Mouse (Mus musculus) brown adipose tissue, adult 24 weeks (tissue): ENCODE measurements at regions not wholly inside any gene's neighbourhood (a gene's known extent, or its start where the extent isn't known, plus 50 kb on each side); places are given as distances from the start of the nearest gene placed in this dataset.
"Not testable (repeated sequence)": the region's sequence is repeated elsewhere in the genome, so short reads cannot be mapped to it uniquely, and the experiment has no call there.

Experiments
- H3K27ac ChIP-seq: fragments of 200-500 bp; replicated peaks from 2 replicates; pipeline ENCODE4 v1.5.1; 2012; ENCODE audit warnings: low read depth, mild to moderate bottlenecking, low read length
- H3K4me1 ChIP-seq: fragments of 200-500 bp; 2 replicates; pipeline ENCODE4 v1.6.1; 2012; ENCODE audit warnings: low read length, mixed read lengths; ENCODE audit not compliant: control insufficient read depth, insufficient read depth, insufficient read length
- H3K4me3 ChIP-seq: fragments of 200-500 bp; 2 replicates; pipeline ENCODE4 v1.5.1; 2012; ENCODE audit warnings: low read depth, mild to moderate bottlenecking, low read length, moderate library complexity; ENCODE audit not compliant: insufficient read depth

DNA sequence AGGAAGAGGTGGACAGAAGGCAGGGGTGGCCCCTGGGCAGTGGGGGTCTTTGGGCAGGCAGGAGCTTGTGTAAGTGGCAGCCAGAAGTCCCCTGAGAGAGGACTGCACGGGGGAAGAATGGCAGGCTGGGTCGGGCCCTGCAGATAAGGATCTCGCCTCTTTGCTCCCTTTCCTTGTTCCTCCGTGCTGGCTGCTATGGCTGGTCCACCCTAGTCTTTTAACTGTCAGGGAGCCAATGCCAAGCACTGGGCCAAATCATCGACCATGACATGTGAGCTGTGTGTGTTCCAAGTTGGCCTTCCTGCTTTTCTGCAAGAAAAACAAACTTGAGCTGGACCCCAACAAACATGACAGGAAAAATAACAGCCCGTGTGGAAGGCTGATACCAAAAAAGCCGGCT is 153.8 kb upstream of the Gm37988 start:
- peaks cover 15% of the 10 kb centered on the region; the same call in 1 of the 2 replicates for H3K4me1 ChIP-seq
- no peak overlapping the region for H3K4me3 ChIP-seq
- peak overlapping the region; percentile 61 for H3K27ac ChIP-seq

GRCm38 (mm10) chr1:4655252-4655651 is 152.4 kb upstream of the Gm37988 start:
- H3K27ac ChIP-seq, result no peak overlapping the region

GRCm38 (mm10) chr1:4656883-4657282 is 150.8 kb upstream of the Gm37988 start:
- H3K4me1 ChIP-seq, result peaks cover 18% of the 10 kb centered on the region; the same call in 1 of the 2 replicates
- H3K27ac ChIP-seq, result 0 out of 2 replicates have a peak overlapping the region, but pooled peaks have one; percentile 8
- no peak overlapping the region for H3K4me3 ChIP-seq

More at GRCm38 (mm10) chr1:4655252-4655651, 152.4 kb upstream of the Gm37988 start:
- H3K4me3 ChIP-seq, result no peak overlapping the region
- H3K4me1 ChIP-seq, result peaks cover 15% of the 10 kb centered on the region; the same call in 1 of the 2 replicates

- not testable (repeated sequence) for H3K4me3 ChIP-seq, H3K4me1 ChIP-seq, H3K27ac ChIP-seq
Measured at GRCm38 (mm10) chr1:4660081-4660480, 147.6 kb upstream of the Gm37988 start.

GRCm38 (mm10) chr1:4660616-4661015 is 147.1 kb upstream of the Gm37988 start:
- H3K4me1 ChIP-seq, H3K27ac ChIP-seq, H3K4me3 ChIP-seq: not testable (repeated sequence)

DNA sequence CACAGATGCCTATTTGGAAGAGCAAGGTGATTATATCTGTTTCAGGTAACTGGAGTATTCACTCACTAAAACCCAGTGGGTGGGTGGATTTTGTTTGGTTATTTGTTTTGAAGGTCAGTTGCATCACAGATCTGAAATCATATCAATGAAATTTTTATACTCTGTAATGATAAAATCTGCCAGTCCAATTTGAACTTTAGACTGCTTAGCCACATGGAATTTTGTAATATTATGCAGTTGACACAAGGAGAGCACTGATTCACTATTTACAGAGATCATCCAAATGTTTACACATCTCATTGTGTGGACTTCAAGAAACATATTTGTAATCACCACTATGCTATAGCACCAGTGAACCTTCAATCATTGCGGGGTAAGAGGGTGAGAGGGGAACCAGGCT is 145.9 kb upstream of the Gm37988 start:
- peaks cover 6% of the 10 kb centered on the region; the same call in 1 of the 2 replicates for H3K4me1 ChIP-seq
- H3K27ac ChIP-seq, result no peak overlapping the region
- no peak overlapping the region for H3K4me3 ChIP-seq

- Histone ChIP-seq H3K27ac (no peak overlapping the region), H3K4me1 (peaks cover 9% of the 10 kb centered on the region), H3K4me3 (no peak overlapping the region)
Measured at GRCm38 (mm10) chr1:4669732-4670131, 138.0 kb upstream of the Gm37988 start.

DNA sequence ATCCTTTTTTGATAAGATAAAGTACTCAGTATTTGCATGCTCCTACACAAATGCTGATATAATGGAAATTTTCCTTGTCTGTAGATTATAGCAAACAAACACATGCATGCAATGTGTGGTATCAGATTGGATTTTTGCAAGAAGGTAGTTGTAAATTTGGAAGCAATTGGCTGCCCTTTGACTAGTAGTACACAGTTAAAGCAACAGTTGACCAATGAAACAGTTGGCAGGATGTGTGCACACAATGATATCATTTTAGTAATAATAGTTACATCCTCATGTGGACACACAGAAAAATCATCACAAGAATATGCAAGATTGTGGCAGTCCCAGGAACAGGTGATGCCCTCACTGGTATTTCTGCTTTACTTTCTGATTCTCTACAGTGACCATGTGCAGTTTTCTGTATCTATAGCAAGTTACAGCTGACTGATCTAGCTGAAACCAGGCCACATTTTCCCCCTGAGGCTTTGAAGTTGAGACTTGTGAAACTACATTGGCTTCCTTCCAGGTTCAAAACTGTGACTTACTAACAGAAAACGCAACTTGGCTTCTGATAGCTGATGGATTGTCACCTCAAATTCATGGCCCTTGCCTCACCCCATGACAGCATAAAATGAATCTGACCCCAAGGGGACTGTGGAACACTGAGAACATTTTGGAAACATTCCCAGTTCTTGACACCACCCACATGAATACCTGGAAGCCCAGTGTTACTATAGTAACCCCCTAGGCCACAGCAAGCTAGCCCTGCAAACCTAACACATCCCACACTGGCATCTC is 136.3 kb upstream of the Gm37988 start:
- H3K27ac ChIP-seq, result peak overlapping the region; percentile 77
- H3K4me1 ChIP-seq, result peaks cover 9% of the 10 kb centered on the region
- no peak overlapping the region for H3K4me3 ChIP-seq

DNA sequence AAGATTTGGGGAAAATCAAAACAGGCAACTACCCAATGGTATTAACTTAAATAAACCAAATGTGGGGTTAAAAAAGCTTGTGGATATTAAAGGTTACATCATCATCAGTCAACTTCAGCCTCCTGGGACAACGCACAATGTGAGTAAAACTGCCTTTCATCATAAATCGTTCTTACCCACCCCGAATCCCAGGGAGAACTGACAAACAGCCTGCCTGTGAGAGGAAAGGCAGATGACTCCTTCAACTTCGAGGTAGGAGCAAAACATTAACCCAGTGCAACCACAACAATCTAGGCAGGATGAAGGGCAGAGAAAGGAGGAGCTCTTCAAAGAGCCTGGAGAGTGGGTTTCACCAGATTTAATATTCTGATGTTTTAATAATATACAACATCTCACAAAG is 135.3 kb upstream of the Gm37988 start:
- H3K4me3 ChIP-seq, result no peak overlapping the region
- H3K27ac ChIP-seq, result 0 out of 2 replicates have a peak overlapping the region, but pooled peaks have one; percentile 77
- H3K4me1 ChIP-seq, result peaks cover 9% of the 10 kb centered on the region

DNA sequence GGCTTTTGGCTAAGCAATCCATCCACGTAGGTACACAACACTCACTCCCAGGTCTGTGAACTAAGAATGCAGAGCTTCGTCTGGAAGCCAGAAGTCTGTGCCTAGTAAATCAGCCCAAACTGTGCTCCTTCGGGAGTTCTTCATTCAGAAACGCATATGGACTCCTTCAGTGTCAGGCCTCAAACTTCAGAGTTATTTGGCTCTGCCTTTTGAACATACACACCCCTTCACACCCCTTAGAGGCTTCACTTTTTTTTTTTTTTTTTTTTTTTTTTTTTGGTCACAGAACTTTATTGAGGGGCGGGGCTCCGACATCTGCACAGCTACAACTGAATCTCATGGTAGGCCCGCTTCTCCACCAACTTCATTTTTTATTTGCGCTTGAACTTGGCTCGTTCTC is 120.1 kb upstream of the Gm37988 start:
- H3K4me3 ChIP-seq, result no peak overlapping the region
- H3K27ac ChIP-seq, result no peak overlapping the region
- no peaks in the 10 kb centered on the region for H3K4me1 ChIP-seq

DNA sequence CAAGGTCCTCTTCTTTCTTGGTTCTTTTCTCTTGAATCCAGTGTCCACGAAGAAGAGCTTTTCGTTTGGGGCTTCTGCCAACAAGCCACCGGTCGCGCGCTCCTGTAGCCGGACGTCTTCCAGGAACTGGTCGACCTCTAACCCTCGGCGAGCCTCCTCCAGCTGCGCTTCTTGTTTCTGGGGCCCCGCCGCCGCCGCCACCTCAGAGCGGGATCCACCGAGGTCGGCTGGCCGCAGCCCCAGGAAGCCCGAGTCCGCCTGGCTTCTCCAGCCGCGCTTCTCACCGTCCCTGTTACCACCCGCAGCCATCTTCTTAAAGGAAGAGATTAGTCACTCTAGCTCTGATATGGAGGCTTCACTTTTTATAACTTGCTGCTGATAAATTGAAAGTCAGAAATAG is 118.6 kb upstream of the Gm37988 start:
- H3K4me3 ChIP-seq, result peak overlapping the region; percentile 41
- no peaks in the 10 kb centered on the region for H3K4me1 ChIP-seq
- no peak overlapping the region for H3K27ac ChIP-seq

DNA sequence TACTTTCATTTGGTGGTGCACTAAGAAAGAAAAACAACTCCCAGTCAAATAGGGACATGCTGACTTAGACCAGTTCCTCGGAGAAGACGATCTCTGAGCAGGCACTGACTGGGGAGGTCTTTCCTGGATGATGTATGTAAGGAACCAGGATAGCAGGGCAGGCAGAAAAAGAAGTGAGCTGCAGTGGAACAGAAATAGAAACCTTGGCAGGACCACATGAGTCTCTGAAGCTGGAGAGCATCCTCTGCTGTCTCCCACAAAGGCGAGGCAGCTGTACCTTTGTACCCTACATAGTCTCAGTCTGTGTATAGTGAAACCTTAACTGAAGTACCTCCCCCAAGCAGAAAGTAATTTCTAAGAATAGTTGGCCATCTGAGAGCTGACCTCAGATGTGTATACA is 104.4 kb upstream of the Gm37988 start:
- Histone ChIP-seq H3K4me1 (no peaks in the 10 kb centered on the region), H3K4me3 (no peak overlapping the region), H3K27ac (no peak overlapping the region)

DNA sequence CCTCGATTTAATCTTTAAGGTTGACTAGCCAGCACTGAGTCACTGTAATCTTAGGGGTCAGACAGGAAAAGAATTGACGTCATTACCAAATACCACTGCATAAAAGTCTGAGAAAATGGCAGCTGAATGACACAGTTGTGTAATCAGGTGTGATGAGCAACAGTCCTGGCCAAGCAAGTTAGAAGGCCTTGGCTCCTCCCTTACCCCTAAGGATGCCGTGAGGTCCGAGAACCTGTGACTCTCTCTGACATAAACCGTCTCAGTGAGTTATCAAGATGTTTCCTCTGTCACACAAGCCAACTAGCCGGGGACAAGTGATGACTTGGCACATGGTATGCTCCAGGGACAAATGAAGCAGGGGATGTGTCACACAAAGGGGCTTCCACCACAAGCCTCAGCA is 101.5 kb upstream of the Gm37988 start:
- peak overlapping the region; percentile 88 for H3K27ac ChIP-seq
- no peak overlapping the region for H3K4me3 ChIP-seq
- no peaks in the 10 kb centered on the region for H3K4me1 ChIP-seq

- Histone ChIP-seq H3K4me3 (no peak overlapping the region), H3K27ac (no peak overlapping the region), H3K4me1 (no peaks in the 10 kb centered on the region)
Measured at GRCm38 (mm10) chr1:4722333-4722931, 85.3 kb upstream of the Gm37988 start.
